Mouse (Mus musculus) T-helper 2 cell (primary cell): ENCODE measurements at regions not wholly inside any gene's neighbourhood (a gene's known extent, or its start where the extent isn't known, plus 50 kb on each side); places are given as distances from the start of the nearest gene placed in this dataset.

Experiments
- in situ Hi-C: fragments of 300-600 bp; cut with MboI, MseI; formaldehyde crosslinking; loops from one replicate; pipeline ENCODE4 v1.15.1; 2025; ENCODE audit warnings: high pct_unique_total_duplicates

DNA sequence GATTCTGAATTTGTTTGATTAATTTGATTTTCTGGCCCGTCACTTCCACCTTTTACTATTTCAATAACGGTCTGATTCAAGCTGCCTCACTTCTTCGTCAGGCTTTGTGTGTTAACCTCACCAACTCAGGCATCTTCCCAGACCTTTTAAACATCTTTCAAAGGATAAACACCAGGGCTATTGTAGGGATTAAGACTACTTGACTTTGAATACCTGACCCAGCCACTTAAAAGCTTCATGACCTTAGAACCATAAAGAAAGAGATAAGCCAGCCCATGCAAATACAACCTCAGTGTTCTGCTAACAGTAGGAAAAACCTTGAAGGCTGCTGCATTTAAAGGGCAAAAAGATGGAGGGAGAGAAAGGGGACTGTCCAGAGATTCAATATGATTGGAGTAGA lies 386.9 kb upstream of the Castor2 start:
- in situ Hi-C loops, result no loop called here

DNA sequence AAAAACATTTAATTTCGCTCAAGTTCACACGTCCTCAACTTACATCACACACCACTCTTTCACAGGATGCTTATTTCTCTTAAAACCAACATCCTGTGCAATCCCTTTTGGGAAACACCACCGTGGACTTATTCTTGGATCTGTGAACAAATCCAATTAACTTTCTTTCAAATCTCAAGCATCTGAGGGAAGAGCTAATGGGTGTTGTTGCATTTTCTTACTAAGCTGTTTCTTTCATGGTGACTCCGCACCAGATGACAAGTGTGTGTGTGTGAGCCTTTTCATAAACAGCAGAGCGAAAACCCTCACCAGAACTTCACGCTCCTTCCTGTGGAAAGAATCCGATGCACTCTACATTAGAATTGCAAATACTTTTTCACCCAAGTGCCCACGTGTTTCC lies 390.6 kb upstream of the Castor2 start:
- in situ Hi-C loops, result no loop called here

DNA sequence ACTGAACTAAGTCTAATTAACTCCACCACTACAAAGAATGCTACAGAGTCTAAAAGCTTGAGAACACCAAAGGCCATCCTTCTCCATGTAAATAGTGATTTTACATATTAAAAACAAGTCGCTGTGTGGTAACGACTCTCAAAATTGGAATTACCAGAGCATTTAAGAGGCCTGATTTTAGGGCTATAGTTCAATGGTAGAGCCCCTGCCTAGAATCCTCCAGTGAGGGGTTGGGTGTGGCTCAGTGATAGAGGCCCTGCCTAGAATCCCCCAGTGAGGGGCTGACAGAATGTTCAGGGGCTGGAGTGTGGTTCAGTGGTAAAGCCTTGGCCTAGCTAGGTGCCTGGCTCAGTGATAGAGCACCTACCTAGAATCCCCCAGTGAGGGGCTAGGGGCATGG lies 413.3 kb upstream of the Castor2 start:
- in situ Hi-C loops, result no loop called here

DNA sequence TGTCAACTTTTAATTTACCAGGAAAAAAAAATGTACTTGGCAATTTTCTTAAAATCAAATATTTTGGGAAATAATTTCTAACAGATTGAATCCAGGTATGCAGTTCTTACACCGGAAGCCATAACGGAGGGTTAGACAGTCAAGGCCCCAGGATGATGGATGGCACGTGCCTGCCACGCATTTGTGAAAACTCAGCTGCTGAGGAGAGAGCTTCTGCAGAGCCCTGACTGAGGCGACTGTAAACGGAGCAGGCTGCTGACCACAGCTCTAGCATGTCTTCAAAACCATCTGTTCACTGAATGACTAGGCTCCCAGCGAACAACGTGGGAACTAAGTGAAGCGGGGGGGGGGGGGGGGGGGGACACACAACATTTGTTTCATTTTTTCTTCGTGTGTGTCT lies 416.5 kb upstream of the Castor2 start:
- in situ Hi-C loops, result no loop called here

DNA sequence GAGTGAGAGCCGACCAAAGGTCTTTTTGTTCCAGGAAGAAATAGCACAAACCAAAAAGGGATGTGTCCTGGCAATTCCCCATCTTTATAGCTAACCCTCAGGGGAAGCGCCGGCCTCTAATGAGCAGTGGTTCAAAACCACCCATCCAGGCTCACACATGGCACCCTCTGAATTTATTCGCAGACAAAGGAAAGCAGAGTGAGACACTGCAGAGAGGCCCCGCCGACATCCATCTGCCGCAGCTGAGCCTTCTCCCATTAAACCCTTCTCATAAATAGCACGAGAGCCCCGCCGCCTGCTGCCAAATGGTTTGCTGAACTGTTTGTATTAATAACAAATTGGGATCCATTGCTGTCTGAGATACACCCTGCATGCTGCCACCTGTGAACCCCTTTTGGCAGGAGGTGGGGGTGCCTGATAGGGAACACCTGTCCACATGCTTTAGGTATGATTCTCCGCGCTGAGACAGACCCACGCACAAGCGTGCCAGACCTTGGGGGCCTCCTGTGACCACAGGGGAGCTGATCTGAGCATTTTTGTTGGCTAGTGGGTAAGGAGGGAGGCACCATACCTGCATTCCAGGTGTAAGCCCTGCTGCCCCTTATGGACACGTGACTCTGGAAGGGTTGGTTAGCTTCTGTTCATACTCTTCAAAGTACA lies 422.6 kb upstream of the Castor2 start:
- in situ Hi-C loops, result no loop called here

DNA sequence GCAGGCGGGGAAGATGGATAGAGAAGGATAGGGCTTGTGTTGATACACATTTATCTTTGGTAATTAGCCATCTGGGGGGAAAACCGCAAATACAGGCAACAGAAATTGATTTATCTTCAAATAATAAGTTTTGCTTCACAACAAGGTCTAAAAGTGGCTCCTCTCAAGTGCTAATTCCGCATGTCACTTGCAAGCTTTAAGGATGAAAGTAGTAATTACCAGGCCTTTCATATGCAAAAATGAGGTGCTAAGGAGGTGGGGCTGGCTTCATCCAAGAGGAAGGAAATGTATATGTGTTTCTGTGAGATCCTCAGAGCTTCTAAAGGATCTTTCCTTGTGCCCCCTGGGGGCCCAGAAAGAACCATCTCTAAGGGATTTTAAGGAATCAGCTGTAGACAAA lies 423.9 kb upstream of the Castor2 start:
- in situ Hi-C loops, result no loop called here

DNA sequence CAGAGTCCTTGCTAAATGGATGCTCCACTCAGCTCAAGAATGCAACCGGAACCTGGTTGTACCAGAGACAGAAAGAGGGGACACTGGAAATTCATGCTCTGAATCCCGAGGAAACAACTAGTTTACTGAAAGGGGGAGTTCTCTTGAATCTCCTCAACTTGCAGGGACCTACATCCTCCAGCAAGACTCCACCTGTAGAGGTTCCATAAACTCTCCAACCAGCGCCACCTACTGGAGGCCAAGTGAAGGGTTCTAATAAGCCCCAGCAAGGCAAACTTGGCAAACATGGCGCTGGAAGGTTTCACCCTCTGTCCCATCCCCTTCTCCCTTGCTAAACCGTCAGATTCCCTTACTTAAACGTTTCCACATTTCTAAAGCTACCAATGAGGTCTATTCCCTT lies 433.0 kb upstream of the Castor2 start:
- in situ Hi-C loops, result no loop called here

DNA sequence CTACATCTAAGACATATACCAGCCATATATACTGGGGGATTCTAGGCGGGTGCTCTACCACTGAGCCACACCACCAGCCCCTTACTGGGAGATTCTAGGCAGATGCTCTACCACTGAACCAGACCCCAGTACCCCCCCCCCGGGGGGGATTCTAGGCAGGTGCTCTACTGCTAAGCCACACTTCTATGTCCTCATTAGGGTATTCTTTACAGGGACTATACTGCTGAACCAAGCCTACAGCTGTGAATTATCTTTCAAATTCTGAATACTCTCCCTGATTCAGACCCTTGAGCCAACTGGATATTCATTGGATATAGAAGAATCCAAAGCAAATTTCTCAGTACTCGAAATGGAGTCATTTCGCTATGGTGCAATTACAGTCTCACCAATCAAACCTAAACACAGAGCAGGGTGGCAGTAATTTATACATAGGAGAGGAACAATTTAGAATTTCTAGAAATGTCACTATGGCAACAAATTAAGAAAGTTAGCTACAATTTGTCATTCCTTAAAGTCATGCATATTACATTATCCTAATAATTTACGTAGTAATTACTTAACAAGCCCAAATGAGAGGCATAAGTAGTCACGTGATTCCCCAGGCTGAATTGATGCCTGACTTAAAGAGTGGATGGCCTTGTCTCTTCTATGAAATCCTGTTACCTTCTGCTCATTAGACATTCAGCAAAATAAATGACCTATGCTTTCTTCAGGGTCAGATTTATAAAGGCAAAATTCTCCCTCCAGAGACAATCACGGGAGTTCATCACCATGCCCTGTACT lies 436.8 kb upstream of the Castor2 start:
- in situ Hi-C loops, result no loop called here

DNA sequence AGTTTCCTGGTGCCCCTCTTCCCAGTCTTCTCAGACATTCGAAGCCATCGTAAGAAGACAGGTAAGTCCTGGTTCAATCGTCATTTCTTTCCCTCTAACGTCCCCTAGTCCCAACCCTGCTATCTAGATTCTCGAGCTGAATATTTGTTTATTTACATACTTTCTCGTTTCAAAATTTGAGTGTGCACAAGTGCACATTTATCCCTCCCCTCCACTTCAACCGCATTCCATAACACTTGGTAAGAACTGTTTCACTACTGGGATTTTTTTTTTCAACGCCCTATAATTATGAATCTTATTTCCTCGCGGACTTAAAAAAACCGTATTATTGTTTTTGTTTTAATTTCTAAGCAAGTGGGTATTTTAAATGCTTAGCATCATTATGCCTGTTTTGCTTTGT lies 439.2 kb upstream of the Castor2 start:
- in situ Hi-C loops, result no loop called here

DNA sequence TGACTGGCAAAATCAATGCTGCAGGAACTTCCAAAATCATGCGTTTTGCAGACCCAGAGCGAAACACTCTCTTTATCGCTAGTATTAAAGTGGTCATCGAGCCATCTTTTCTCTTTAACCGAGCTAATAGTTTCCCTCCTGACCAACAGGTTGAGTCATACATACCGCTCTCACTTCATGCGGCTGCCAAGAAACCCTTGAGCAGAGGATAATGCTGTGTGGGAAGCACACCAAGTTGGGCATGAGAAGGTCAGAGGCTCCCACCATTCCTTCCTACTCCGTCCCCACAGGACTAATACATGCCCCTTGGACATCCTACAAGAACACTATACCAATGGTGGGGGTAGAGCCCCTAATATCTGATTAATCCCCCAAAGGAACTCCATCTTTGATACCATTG lies 442.7 kb upstream of the Castor2 start:
- in situ Hi-C loops, result no loop called here

DNA sequence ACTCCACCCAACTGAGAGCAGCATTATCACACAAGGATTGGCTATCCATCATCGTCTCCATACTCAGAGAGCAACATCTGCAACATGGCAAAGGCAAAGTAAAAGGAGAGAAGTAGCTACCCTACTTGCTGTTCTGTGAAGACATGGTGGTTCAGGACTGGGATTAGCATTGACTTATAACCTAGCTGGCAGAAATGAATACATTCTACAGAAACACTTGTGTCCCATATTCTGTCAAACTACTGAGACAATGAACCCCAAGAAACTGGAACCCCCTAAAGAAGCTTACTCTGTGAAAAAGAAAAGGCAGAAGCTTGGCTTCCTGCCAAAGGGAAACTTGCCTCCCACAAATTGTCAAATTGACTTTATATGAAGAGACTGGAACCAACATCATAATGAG lies 446.1 kb upstream of the Castor2 start:
- in situ Hi-C loops, result no loop called here

DNA sequence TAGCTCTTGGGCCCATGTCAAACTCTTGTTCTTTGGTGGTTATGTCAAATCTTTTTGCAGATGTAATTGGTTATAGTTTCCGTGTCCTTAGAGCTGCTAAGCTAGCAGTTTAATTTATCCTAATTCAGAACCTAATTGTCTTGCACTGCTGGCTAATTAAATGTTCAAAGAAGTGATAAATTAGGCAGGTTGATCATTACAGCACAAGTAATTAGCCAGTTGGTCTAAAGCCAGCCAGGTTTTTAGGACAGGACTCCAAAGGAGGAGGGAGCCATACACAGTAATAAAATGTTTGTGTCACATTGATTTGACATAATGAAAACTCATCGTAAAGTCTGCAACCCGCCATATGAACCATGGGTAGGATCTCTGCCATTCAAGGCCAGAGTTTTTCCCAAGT lies 449.3 kb upstream of the Castor2 start:
- in situ Hi-C loops, result no loop called here

DNA sequence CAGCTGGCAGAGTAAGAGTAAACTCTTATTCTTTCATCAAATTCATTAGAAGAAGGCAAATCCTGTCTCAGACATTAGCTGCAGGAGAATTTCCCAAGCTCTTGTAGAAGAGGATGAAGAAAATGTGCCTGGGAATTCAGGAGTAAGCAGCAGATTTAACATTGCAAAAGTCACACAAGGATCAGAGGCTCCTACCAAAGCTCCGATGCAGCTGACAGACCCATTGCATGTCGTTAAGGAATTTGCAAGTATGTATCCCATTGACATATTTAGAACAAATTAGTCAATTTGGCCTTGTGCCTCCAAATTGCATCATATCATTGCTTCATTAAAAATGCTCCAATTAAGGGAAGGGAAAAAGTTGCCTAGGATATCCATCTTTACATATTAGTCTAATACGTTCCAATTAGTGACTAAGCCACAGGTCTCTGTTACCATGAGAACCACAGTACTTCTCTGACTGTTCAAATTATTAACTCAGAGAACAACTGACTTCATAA lies 453.8 kb upstream of the Castor2 start:
- in situ Hi-C loops, result no loop called here

DNA sequence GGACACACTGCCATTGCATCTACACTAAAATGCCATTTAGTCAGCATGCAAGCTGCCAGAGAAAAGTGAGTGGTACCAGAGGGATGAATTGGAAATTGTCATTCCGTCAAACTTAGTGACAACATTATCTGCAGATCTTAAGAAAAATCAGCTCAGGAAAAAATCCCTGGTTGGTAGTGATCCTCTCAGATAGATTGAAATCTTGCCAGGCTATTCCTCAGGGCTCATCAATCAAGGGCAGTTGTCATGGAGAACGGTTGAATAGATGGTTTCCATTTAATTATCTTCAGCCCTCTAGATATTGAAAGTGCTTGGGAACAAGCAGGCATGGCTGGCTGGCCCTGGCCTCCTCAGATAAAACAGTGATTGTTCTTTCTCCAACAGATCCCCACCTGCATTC lies 456.2 kb upstream of the Castor2 start:
- in situ Hi-C loops, result no loop called here

DNA sequence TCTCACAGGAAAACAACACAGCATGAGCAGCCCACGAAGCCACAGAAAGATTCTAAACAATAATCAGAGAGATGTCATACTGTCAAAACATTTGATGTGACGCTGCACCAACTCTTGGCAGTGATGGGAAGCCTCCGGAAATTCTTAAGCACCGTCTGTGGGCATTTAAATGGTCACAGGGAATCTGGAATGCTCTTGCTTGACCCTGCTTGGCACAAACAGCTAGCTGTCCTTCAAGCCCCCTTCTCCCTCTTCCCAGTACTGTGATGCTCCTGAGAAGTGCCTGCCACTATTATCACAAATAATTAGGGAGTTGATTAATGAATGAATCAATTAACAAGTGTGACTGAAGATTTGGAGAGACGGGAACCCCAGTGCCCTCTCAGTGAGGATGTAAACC lies 465.0 kb upstream of the Castor2 start:
- in situ Hi-C loops, result no loop called here

DNA sequence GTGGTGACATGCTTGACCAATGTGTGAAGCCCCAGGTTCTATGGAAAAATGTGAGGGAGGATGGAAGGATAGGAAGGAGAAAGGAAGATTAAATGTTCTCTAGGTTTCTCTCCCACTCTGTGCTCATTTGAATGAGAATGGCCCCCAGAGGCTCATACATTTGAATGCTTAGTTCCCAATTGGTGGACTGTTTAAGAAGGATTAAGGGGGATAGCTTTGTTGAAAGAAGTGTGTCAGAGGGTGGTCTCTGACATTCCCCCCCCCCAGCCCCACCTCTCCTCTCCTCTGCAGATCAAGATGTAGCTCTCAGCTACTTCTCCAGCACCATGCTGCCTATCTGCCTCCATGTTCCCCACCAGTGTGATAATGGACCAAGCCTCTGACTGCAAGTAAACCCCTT lies 467.7 kb upstream of the Castor2 start:
- in situ Hi-C loops, result no loop called here

DNA sequence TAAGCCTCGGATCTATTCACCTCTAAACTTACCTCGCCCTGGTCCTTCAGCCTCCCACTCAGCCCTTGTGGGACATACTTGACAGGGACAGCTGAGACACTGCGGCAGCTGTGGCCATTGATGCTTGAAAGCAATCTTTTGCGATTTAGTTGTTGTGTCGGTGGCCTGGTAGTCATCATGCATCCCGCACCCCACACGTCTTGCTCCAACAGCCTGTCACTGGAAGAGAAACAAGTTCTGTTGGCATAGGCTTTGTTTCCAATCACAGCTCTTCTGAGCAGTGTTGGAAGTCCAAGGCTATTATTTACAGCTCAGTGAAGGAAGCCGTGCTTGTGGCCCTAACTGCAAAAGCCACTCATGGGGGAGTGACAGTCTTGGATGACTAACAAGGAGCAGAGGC lies 480.2 kb upstream of the Castor2 start:
- in situ Hi-C loops, result no loop called here

DNA sequence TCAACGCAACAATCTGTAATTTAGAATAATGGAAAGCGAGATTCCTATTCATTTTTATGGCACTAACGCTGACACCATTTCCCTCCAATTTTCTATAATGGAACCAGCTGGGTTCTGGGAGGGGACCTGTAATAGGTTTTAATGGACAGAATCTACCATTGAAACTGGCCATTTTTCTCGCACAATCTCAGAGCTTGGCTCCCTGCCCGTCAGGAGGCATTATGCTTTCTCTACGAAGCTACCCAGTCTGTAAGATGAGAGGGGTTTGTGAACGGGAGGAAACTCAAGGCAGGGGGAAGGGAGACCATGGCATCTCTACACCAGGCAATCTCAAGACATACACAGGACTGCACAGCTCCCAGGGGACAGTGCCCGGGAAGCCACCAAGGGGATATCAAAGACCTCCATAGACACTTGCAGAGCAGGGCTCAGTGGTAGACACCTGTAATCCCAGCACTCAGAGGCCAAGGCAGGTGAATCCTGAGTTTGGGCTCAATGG lies 498.2 kb upstream of the Castor2 start:
- in situ Hi-C loops, result no loop called here

DNA sequence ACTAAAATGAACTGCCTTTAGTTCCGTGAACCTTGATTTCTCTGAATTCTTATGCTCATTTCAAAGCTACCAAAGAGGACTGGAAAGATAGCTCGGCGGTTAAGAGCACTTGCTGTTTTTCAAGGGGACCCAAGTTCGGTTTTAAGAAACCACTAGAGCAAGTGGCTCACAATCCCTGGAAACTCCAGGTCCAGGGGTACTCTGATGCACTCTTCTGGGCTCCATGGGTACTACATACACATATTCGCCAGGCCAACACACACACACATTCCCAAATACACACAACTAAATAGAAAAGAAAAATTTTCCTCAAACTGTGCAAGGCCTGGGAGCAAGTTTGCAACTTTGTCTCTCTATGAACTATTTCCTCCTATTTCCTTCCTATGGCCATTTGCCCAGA lies 498.9 kb upstream of the Castor2 start:
- in situ Hi-C loops, result no loop called here

DNA sequence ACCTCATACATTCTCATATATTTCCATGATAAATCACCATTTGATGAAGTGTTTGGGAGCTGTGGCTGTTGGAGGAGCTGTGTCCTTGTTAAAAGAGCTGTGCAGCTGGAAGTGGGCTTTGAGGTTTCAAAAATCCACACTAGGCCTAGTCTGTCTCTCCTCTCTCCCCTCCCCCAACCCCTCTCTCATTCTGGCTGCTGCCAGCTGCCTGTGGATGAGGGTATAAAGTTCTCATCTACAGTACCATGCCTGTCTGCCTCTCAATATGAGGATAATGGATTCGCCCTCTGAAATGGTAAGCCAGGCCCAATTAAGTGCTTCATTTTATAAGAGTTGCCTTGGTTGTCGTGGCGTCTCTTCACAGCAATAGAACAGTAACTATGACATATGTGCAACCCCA lies 501.4 kb upstream of the Castor2 start:
- in situ Hi-C loops, result no loop called here

DNA sequence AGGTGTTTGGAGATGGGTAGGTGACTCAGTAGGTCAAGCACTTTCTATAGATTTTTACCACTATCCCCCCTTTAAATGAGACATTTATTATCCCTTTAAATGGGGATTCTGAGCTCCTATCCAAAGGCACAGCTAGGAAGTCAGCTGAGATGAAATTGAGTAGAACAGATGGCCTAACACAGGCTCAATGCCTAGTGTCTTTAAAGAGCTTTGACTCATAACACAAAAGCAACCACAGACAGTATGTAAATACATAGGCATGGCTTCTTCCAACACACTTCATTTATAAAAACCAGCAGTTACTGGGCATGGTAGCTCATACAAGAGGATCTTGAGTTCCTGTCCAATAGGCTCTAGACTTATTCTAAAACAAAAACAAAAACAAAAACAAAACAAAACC lies 513.0 kb upstream of the Castor2 start:
- in situ Hi-C loops, result no loop called here

DNA sequence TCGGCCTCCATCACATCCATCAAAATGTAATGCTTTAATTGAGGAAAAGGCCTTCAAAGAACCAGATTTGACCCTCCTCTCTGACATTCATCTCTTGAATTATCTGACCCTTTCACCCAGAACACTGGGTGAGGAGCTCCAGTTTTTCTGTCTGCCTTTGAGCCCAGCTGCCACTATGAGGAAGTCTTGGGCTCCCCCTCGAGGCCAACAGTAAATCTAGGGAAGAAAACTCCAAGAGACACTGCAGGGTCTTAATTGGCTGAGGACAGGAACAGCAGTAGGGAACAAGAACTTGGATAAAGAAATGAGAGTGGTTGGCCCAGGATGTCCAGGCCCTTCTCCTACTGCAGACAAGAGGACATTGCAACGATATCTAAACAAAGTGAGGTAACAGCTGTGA lies 514.3 kb upstream of the Castor2 start:
- in situ Hi-C loops, result no loop called here

DNA sequence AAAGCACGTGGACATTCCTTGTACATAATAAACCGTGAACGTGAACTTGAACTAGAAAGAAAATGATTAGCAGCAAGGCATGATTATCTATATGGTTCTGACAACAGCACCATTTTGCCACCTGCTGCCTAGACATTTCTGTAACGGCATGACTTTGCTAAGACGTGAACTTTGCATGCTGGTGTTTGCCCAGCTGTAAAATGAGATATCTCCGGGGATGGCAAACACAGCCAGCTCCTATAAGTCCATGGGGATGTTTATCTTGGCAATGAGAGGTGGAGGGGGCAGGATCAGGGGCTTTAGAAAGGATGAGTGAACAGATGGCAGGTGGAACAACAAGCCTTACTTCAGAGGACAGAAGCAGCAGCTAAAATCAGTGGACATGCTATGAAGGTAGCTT lies 522.9 kb upstream of the Castor2 start:
- in situ Hi-C loops, result no loop called here
